Mouse (Mus musculus) thymus, postnatal 4 days (tissue): ENCODE results near the gene Brd3os.
A peak's percentile ranks its signal among the peaks of the same experiment; 100 is the strongest.

ENCODE experiments used
- DNase-seq: peaks from one replicate; pipeline ENCODE4 v3.0.0; 2021

Gene Brd3os

DNA sequence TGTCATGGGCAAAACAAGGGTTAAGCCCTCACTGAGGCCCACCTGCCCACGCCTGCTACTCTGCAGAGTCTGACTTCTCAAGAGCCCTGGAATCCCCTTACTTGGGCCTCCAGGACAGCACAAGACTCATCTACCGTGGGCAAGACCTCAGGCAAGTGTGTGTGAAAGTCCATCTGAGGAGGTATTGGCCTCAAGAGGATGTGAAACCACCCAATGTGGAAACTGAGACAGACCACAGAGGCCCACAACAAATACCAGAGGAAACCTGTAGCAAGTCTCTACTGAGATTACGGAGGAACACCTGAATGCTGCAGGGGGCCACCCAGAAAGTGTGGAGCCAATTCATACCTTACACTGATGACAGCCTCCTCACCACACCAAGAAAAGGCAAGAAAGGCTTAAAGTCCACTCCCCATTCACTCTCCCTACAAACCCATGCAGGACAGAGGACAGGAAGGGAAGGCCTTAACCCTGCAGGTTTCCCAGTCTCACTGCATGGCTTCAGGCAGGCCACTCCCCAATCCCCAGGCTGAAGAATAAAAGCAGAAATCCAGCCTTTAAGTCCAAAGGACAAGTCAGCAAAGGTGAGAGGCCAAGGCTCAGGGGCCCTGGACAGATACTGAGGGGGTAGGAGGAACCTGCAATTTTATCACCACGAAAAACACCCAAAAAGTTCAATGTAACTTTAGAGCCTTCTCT is 27.3 kb downstream of the Brd3os start:
- DNase-seq: no peak

DNA sequence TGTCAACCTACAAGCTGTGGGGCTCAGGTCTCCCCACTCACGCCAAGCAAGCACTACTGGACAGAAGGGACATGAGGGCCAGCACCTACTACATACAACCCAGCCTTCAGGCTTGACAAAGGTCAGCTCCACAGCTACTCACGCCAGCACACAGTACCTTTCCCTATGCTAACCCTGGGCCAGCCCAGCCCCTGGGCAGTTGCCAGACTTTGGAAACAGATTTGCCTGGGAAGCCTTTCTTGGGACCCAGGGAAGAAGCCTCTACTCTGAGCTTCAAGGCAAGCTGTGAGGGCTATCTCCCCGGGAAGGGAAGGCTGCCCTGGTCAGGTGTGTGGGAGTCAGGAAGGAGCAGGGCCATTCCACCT is 27.8 kb downstream of the Brd3os start:
- DNase-seq: peak; percentile 6

GRCm38 (mm10) chr2:27470535-27470934 is 28.4 kb downstream of the Brd3os start:
- no peak for DNase-seq

DNA sequence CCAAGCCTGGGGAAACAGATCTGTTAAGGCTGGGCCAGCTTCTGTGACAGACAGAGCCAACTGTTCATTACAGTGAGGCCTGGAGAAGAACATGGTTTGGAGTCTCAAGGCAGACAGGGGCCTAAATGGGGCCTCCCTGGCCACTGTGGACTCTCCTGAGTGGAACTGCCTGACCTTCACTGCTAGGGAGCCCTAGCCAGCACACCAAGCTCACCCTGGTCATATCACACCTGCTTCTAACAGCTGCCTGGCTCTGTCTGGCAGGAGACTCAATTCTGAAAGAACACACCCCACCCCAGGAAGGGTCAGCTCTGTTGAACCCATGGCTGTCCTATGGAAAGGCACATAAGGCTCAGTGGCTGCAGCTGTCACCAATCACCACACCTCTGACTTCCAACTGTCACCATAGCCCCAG is 29.1 kb downstream of the Brd3os start:
- peak; percentile 10 for DNase-seq

GRCm38 (mm10) chr2:27473061-27473765 is 31.1 kb downstream of the Brd3os start:
- DNase-seq: peak; percentile 50

DNA sequence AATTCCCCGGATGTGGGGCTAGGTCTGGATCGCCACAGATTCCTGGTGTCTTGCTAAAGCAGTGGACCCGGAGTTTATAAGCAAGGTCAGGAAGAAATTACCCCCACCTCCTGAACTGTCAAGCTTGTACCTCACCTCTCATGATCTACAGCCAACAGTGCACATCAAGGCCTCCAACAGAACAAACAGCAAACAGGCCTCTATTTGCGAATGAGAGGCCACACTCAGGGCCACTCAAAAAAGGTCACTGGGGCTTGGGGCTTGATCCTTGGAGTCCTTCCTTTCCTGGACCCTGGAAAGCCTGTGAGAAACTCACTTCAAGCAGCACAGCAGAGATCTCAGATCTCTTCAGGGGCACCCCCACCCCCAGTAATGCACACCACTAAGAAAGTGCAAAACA is 31.8 kb downstream of the Brd3os start:
- DNase-seq: no peak

- peak; percentile 65 for DNase-seq
Observed at GRCm38 (mm10) chr2:27474621-27475484, 32.7 kb downstream of the Brd3os start.

- DNase-seq: peak; percentile 93
Observed at GRCm38 (mm10) chr2:27475495-27476302, 33.6 kb downstream of the Brd3os start.

GRCm38 (mm10) chr2:27476303-27477192 is 34.4 kb downstream of the Brd3os start:
- DNase-seq: no peak

DNA sequence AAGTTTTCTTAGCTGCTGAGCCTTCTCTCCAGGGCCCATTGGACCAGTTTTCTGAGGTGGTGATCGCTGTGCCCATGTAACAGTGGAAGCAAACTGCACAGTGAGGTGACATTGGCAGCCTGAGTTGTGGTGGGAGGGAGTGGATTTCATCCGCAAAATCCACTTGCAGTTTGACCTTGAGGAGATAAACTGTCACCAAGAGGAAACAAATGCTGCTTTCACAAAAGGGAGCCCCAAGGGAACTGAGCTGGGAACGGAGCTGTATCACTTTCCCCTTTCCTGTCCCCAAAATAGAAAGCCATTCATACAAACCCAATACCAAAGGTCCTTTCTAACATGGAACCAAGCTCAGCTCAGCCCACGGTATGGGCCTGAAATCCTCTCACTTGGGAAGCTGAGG is 37.7 kb downstream of the Brd3os start:
- DNase-seq: no peak

DNA sequence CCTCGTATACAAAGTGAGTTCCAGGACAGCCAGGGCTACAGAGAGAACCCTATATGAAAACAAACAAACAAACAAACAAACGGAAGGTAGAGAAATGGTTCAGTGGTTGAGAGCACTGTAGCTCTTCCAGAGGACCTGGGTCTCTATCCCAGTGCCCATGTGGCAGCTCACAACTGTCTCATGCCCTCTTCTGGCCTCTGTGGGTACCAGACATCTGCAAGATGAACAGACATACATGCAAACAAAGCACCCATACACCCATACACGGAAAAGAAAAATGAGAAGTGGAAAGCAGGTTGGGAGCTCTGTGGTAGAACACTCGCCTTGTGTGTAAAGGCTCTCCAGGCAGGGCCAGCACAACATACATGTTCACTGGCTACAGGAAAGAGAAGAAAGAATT is 38.2 kb downstream of the Brd3os start:
- DNase-seq: peak; percentile 37

GRCm38 (mm10) chr2:27482265-27482861 is 40.2 kb downstream of the Brd3os start:
- DNase-seq: no peak

DNA sequence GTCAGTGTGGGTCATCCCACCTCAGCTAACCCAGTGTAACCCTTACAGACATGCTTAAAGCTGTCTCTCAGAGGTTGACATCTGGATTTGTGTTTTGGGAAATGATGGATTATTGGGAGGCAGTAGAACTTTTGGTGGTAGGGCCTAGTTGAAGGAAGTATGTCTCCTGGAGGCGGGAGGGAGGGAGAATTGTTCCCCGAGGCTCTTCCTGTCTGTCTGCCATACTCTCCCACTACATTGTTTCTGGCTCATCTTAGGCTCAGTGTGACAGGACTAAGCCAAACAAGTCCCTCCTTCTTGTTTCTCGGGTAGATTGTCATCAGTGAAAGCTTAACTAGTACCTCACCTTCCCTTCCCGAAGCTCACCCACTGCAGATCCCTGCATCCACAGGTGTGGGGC is 44.6 kb downstream of the Brd3os start:
- DNase-seq: no peak

DNA sequence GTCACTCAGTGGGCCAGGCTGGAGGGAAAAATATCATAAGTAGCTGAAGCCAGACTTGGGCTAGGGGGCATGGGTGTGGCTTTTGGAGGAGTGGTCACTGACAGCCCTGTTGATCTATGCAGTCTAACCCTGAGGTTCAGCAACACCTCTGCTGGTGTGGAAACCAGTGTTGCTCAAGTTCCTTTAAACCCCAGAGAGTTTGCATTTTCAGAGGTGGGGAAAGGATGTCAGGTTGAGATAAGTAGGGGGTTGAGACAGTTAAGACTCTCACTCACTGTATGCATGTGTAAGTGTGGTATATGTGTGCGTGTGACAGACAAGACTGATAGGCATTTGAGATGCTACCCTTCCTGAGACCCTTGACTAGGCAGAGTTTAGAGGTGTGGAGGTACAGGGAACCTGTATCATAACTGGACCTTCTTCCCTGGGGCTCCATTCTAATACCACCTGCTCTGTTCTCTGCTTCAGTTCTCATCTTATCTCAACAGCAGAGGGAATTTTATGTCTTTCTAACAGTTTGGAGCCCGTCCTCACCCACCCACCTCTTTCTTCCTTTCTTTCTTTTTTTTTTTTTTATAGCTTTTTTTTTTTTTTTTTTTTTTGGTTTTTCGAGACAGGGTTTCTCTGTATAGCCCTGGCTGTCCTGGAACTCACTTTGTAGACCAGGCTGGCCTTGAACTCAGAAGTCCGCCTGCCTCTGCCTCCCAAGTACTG is 45.4 kb downstream of the Brd3os start:
- no peak for DNase-seq

- DNase-seq: no peak
Observed at GRCm38 (mm10) chr2:27488362-27488761, 46.2 kb downstream of the Brd3os start.

DNA sequence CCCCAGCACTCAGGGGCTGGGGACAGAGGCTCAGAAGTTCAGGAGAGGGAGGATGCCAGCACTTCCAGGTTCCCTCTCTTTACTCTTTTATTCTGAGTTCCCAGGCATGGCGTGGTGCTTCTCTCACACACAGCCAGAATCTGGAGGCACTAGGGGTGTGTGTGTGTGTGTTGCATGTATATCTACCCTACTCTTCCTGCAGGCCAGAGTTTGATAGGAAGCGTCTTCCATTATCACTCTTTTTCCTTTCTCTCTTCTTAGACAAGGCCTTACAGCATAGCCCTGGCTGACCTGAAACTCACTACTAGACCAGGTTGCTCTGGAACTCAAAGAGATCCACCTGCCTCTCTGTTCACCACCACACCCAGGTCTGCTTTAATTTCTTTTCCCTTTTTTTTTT is 48.8 kb downstream of the Brd3os start:
- DNase-seq: no peak
